Mouse (Mus musculus): ENCODE results near the gene Rasgrf2.

Rasgrf2 gene

GRCm38 (mm10) chr13:91940113-91940512, 191.3 kb downstream of the Rasgrf2 start:
- no peak for DNase-seq

GRCm38 (mm10) chr13:91938826-91939225, 192.6 kb downstream of the Rasgrf2 start:
- no peak for DNase-seq

DNA sequence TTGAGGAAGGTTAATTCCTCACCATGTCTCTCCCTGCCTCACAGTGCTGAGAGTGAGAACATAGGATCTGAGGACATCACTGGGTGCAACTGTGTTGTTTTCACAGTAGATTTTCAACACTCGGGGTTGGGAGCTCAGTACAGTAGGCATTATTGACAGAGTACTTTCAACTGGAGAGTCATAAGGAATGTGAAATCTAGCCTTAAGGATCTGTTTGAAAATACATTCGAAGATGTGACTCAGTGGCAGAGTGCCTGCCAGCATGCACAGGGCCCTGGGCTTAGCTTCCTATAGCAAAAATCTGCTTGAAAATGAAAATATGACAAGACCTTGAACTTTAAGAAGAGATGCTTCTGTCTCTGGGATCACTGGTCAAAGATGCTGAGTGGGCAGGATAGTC, 194.2 kb downstream of the Rasgrf2 start:
- DNase-seq: no peak

DNA sequence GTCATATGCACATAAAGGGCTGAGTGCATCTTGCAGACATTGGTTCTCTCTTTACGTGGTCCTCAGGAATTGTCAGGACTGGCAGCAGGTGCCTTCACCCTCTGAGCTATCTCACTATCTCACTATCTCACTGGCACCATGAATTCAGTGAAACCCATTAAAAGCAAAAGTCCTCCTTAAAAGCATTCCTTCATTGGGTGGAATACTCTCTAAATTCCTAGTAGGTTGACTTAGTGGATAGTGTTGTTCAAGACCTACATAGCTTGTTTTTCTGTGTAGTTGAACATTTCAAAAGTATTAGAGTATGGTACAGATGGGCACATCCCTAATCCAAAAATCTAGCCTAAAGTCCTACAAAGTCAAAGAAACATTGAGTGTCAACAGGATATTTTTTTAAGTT, 199.3 kb downstream of the Rasgrf2 start:
- no peak for DNase-seq

DNA sequence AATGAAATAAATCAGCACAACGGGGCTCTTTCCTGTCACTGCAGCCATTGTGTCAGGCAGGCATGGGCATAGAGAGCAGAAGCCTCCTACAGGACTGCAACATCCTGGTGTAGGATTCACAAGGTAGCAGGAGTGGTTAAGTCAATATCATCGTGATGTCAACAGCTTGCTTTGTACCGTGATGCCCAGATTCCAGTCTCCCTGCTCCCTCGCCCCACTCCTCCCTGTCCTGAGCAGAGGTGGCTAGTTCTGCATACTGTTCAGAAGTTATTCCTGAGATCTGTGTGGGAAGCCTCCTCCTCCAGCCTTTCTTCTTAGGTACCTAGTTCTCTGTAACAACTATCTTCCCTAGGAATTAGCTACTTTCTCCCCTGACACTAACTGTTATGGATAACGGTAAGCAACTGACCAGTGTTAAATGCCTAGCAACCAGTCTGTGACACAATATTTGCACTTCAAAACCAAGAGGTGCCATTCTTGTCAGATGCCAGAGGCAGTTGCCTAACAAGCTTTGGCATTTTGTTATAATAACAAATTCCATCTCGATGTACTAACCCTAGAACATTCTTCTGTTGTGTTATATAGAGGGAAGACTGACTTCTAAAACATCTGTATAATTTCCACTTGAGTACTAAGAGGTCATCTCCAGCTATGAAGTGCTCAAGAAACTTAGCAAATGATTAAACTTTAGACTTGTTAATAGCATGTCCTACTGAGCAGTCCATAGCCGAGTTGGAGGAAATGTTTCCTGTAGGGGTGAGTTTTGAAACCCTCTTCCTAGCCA, 201.3 kb downstream of the Rasgrf2 start:
- peak; percentile 18 to 43 for DNase-seq

- no peak for DNase-seq
Observed at GRCm38 (mm10) chr13:91928605-91929389, 202.7 kb downstream of the Rasgrf2 start.

- DNase-seq: no peak
Observed at GRCm38 (mm10) chr13:91921010-91921409, 210.4 kb downstream of the Rasgrf2 start.

- DNase-seq: peak in 1 of 2 experiments; percentile 23
Observed at GRCm38 (mm10) chr13:91918764-91919163, 212.7 kb downstream of the Rasgrf2 start.

GRCm38 (mm10) chr13:91917835-91918234, 213.6 kb downstream of the Rasgrf2 start:
- no peak for DNase-seq

DNA sequence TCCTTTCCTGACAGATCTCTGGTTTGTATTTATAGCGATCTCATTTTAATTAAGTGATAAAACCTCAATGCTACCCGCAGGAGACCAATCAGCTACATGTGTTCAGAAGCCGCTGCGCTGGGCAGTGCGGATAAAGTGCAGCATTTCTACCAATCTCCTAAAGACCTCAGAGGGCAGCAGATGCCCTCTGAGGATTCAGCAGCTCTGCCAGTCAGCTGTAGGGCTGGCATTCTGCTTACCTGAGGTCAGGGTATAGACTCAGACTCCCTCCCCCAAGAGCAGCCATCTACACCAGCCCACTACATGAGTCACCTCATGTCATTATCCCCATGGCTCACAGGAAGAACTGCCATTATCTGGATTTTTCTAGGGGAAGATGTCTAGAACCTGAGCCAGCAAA, 215.1 kb downstream of the Rasgrf2 start:
- no peak for DNase-seq

- DNase-seq: no peak
Observed at GRCm38 (mm10) chr13:91915582-91916239, 215.7 kb downstream of the Rasgrf2 start.

DNA sequence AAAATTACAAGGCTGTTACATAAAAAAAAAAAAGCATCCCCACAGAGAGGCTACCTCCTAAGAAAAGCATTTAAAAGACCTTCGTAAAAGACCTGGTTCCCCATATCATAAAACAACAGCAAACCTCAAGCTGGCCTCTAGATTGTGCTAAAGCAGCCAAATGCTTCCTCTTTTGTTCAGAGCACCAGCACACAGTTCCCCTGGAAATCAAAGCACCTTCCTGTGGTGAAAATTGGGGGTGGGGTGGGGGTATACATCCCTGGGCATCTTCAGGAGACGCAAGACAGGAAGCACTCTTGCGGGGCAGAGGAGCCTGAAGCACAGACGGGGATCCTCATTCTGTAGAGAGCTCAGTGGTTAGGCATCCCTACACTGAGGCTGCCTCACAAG, 216.3 kb downstream of the Rasgrf2 start:
- DNase-seq: no peak

DNA sequence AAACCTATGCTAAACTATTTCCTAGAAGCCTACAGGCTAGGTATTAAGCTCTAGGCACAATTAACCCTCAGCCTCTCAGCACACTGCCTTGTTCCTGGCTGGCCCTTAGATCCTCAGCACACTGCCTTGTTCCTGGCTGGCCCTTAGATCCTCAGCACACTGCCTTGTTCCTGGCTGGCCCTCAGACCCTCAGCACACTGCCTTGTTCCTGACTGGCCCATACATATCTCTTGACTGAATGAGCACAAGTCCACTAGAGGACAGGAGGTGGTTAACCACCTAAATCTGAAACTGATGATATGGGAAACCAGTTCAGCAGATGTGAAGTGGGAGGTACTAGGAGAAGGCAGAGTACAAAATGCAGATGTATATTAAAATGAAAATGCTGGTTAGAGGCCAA, 219.8 kb downstream of the Rasgrf2 start:
- no peak for DNase-seq

DNA sequence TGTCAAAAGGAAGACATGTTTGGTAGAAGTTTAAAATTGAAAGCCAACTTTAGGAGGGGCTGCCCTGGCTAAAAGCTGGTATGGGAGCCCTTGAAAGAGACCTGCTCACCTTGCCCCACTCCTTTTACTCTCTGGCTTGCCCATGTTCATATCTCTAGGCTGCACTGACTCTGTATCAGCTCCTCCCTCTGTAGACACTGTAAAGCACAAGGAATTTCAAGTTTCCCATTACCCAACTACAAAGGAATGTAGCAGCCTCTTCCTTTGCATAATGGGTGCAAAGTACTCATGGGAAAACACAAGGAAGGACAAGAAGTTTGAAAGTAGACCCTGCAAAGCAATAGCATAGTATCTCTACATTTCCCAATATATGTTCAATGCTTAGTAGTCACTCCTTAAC, 220.2 kb downstream of the Rasgrf2 start:
- no peak for DNase-seq

GRCm38 (mm10) chr13:91908202-91908980, 223.1 kb downstream of the Rasgrf2 start:
- peak; percentile 74 to 79 for DNase-seq

DNA sequence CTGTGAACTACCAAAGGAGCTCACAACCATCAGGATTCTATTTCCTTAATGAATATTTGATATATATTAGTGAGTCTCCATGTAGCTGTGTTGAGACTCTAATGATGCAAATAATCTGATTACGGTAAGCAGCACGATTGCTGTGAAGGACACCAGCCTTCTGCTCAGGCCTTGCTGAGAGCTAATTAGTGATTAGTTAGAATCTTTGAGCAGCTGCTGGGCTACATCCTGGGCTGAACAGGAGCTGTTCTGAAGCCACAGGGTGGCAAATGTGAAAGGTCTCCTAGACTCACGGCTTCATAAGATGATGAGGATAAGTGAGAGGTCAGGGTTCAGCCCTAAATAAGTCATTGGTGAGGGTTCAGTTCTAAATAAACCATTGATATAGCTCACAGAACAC, 225.1 kb downstream of the Rasgrf2 start:
- DNase-seq: no peak

GRCm38 (mm10) chr13:91896476-91896875, 235.0 kb downstream of the Rasgrf2 start:
- no peak for DNase-seq

DNA sequence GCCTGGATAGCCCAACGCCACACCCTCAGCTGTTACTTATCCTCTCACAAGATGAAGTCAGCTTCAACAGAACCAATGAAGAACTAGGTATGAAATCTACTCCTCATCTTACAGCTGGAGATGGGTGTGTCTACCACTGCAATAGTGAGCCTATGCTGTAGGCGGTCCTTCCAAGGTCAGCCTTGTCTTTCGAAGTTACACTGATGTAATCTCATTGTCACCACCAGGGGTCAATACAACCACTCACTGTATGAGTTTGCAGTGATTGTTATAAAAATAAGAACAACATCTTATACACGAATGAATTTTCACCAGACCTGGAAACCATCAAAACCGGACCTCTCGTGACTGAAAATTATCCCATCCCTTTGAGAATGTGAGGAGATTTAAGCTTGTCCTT, 238.3 kb downstream of the Rasgrf2 start:
- no peak for DNase-seq

DNA sequence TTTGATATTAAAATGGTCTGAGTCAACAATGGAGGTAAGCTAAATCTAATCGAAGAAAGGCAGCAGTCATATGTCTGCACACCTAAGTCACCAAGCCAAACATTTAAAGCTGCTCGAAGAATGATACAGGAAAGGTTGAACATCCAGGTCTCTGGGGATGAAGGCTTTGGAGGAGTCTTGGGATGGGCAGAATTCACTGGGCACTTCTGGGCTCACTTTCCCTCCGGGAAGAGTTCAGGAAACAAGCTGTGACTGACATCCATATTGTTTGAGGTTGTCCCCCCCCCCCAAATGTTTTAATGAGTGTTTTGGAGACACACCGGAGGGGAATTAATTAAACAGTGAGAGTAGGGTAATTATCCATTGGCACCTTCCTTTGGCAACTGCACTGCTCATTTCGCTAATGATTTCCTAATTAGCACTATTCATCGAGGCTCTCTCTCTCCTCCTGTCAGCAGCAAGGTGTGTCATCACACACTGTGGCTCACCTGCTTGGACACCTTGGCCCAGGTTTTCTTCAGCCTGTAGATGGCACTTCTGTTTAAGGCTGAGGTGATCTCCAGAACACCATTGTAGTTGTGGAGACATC, 241.3 kb downstream of the Rasgrf2 start:
- no peak for DNase-seq

GRCm38 (mm10) chr13:91884714-91885386, 246.6 kb downstream of the Rasgrf2 start:
- no peak for DNase-seq

GRCm38 (mm10) chr13:91881837-91882480, 249.5 kb downstream of the Rasgrf2 start:
- DNase-seq: peak in 1 of 2 experiments; percentile 7

Measured in lung, adult 18-20 months (tissue).